Mouse (Mus musculus): ENCODE measurements around the gene Haus4.

The Haus4 gene

GRCm38 (mm10) chr14:54572790-54573736 lies 18.6 kb upstream of the Haus4 start:
- DNase-seq (ENCODE audit: low spot score in 2 of 2) = no peak

DNA sequence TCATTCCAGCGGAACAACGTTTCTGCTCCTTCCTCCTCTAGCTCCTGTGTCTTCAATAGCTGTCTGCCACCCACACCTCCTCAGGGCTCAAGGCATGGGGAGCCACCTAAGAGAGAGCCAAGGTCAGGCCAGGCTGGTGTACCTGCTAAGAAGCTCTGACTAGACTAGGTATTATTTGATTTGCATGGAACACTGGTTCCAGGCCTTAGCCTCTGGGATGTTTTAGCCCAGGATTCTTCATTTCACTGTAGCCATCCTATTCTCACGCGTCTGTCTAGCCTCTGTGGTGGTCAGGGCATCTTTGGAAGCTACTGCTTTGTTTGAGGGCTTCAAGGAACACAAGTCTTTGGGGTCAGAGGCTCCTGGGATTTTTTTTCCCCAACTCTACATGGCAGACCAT lies 17.7 kb upstream of the Haus4 start:
- no peak for DNase-seq (ENCODE audit: low spot score in 2 of 2)

DNA sequence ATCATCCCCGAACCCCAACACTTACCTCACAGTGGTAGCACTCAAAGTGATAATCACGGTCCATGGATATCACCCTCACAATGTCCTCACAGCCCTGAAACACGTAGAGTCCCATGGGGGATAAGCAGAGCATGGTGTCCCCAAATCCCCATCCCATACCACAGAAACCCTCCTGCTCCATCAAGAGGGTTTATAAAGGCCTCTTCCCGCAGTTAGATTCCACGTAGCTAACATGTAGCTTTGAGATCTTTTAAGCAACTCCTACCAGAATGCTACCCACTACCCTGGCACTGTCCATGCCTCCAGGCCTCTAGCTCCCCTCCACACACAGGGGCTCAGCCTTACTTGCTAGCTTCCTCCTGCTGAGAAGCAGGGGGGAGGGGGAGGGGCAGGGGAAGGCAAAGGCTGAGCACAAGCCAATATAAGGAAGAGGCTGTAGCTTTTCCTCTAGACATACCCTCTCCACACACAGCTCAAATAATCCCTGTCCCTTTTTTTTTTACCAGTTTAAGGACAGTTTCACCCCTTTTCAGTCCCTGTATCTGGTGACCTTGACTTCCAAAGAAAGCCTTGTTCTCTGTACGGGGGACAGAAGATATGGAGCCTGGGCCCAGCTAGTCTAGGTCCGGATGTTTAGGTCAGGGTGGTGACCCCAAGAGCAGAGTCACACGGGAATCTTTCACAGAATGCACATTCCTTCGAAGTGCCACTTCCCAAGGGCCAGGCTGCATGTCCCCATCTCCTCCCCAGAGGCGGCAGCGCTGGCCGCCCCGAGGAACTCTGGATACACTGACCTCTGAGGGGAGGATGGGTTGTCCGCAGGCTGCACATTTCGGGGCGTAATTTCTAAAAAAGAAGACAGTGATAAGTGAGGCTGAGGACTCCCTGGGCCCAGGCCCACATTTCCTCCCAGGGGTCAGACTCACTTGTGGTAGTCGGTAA lies 15.3 kb upstream of the Haus4 start:
- DNase-seq (ENCODE audit: low spot score in 2 of 2) = no peak

DNA sequence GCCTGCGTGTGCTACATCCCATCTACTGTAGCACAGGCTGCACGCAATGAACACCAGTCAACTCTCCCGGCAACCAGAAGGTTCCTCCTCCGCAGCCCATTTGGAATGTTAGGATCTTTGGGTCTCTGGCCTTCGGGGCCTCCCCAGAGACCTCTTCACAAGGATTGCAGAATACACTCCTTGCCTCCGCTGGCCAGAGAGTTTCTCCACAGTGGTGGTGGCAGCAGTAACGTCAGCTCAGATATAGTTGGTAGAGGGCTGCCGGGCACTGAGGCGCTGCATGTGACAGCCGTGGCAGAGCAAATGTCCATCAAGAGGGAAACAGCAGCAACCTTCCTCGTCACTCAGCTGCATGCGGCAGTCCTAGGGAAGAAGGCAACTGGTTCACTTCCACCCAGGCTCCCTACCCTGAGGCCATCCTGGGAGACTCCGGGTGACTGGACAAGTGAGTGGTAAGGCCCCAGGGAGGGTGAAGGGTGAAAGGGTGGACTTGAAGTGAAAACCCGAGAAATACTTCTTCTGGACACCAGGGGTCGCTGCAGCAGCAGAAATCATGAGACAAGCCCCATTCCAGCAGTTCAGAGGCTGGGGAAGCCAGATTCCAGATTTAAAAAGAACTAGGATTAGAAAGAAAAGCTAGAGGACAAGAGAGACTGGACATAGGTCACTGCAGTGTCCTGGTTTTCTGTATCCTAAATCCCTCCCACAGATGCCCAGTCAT lies 14.4 kb upstream of the Haus4 start:
- peak; percentile 75 to 83 for DNase-seq (ENCODE audit: low spot score in 2 of 2)

GRCm38 (mm10) chr14:54560527-54561242 lies 6.3 kb upstream of the Haus4 start:
- DNase-seq (ENCODE audit: low spot score in 2 of 2) = no peak

DNA sequence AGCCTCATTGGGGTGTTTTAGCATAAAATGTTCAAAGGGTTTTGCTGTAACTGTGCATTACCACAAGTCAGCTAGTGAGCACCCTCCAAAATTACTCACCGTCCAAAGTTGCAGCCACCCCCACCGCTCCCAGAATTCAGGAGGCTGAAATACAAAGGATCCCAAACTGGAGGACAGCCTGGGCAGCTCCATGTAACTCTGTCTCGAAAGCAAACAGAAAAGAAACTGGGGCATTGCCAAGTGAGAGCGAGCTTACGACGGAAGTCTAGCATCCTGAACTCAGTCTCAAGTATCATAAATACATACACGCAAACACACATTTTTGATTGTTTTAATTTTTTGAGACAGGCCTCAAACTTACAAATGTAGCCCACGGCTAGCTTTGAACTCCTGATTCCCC lies 2.9 kb upstream of the Haus4 start:
- no peak for DNase-seq (ENCODE audit: low spot score in 2 of 2)

GRCm38 (mm10) chr14:54553454-54553974 lies 902 bp downstream of the Haus4 start:
- no peak for DNase-seq (ENCODE audit: low spot score in 2 of 2)

- DNase-seq (ENCODE audit: low spot score in 2 of 2) = no peak
Measured at GRCm38 (mm10) chr14:54544703-54545102, 9.7 kb downstream of the Haus4 start.

- no peak for DNase-seq (ENCODE audit: low spot score in 2 of 2)
Measured at GRCm38 (mm10) chr14:54540771-54541170, 13.6 kb downstream of the Haus4 start.

DNA sequence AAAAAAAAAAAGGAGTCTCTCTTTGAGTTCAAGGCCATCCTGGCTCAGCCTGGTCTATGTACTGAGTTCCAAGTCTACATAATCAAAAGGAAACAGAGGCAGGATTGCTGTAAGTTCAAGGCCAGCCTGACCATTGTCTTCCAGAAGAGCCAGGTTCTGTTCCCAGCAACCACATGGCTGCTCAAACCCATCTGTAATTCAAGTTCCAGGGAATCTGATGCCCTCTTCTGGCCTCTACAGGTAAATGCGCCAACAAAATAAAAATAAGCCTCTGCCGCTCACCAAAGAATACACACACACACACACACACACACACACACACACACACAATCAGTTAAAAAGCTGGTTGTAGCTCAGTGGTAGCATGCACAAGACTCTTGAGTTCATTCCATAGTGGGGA lies 15.8 kb downstream of the Haus4 start:
- no peak for DNase-seq (ENCODE audit: low spot score in 2 of 2)

DNA sequence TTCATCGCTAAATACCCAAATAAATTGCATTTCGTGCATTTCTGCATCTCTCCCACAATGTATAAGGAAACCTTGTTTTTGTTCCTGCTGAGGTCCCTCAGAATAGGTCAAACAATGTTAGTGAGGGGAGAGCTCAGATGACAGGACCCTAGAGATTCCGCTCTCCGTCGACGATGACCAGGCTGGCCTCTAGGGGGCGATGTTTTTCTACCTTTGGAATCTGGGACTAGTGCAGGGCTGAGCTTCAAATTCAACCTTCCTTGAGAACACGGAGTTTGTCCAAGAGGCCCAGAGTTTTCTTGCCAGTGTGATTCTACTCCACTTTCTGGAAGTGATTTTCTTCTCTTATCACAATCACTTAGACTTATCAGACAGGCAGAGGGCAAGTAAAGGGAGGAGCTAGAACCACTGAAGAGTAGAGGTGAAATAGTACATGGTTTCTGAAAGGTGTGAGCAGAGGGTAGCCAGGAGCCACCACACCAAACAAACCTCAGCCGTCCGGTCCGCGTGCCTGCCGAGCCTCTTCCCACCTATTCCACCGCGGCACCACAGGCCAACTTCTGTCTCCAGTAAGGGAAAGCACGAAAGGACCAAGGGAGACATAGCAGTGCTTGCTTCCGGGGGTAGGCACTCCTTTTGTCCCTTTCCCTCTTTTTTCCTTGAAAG lies 25.8 kb downstream of the Haus4 start:
- peak; percentile 89 for DNase-seq (ENCODE audit: low spot score in 2 of 2)

GRCm38 (mm10) chr14:54528007-54528393 lies 26.4 kb downstream of the Haus4 start:
- DNase-seq (ENCODE audit: low spot score in 2 of 2) = no peak

DNA sequence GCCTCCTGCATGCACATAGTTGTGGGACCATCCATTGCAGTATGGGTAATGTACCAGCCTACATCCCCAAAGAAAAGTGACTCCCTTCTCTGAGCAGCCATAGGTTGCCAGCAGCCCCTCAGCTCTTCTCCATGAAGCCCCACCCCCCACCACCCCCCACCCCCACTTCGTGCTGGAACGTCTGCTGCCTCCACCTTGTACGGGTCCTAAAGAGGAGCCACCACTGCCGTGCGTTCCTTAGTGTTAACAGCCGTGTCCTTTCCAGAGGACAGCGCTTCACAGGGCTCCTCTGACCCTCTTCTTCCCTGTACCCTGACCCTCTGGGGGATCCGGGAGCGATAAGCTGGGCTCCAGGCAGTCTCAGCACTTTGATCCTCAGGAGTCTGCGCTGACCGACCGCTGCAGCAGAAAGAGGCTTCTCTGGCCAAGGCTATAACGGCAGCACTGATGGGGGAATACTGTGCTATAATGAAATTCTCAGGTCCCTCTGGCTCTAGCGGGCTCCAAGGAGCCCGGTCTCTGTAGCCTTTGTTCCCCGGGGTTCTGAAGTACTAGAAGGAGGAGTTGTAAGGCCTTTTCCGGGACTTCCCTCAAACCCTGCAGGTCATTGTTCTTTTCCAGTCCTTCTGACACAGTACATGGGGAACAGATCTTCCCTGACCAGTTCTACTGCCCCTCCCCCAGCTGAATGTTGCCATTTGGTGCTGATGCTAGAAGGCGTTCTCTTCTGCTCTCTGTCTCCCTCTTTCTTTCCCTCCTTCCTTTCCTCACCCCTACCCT lies 27.0 kb downstream of the Haus4 start:
- DNase-seq (ENCODE audit: low spot score in 2 of 2) = peak; percentile 43 to 52

DNA sequence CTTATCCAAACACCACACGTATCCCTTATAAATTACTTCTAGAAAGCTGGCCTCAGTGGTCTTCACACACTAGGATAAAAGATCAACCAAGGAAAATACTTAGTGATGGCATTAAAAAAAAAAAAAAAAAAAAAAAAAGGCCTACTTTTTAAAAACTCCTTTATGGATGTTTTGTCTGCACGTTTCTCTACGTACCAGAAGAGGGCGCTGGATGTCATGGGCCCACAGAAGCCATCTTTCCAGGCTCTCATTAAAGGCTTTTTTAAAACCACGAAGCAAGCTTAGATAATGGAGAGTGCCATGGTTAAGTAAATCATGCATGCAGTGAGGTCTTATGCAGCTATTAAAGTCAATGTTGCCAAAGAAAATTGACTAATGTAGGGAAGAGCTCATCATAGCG lies 30.8 kb downstream of the Haus4 start:
- DNase-seq (ENCODE audit: low spot score in 2 of 2) = no peak

GRCm38 (mm10) chr14:54516710-54517310 lies 37.6 kb downstream of the Haus4 start:
- no peak for DNase-seq (ENCODE audit: low spot score in 2 of 2)

GRCm38 (mm10) chr14:54509774-54510173 lies 44.6 kb downstream of the Haus4 start:
- no peak for DNase-seq (ENCODE audit: low spot score in 2 of 2)

DNA sequence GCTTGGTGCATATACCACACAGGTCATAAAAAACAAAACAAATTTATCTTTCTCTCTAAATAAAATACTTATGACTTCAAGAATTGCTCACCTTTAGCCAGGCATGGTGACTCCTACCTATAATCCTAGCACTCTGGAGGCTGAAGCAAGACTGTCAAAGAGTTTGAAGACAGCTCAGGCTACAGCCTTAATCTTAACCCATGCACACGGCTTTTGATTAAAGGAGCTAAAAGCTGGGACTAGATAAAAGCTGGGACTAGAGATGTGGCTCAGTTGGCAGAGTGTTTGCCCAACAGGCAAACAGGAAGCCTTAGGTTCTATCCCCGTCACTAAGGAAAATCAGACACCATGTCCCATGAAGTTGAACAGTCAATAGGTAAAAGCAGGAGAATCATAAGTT lies 51.3 kb downstream of the Haus4 start:
- DNase-seq (ENCODE audit: low spot score in 2 of 2) = no peak

GRCm38 (mm10) chr14:54501365-54501764 lies 53.1 kb downstream of the Haus4 start:
- no peak for DNase-seq (ENCODE audit: low spot score in 2 of 2)

GRCm38 (mm10) chr14:54499330-54499729 lies 55.1 kb downstream of the Haus4 start:
- DNase-seq (ENCODE audit: low spot score in 2 of 2) = no peak

Measured in right cerebral cortex, adult 2 months (tissue).